Mouse (Mus musculus) G1E (cell line): ENCODE measurements around the gene Klhl21. TPM values are rescaled to one million over a fixed set of nuclear protein-coding genes. Genes with fewer than 3 reads are reported as not detected.

Source experiments
- ATAC-seq: 2 replicates; pipeline ENCODE4 v1.8.0; 2016; ENCODE audit warnings: mild to moderate bottlenecking; ENCODE audit not compliant: insufficient number of reproducible peaks, poor library complexity, low FRiP score, severe bottlenecking; ENCODE audit errors: extremely low read depth
- DNase-seq: peaks from one replicate; pipeline ENCODE4 v3.0.0; 2012; ENCODE audit warnings: low spot score
- H3K27me3 ChIP-seq: 2 replicates; pipeline ENCODE4 v1.6.1; 2012; ENCODE audit warnings: mild to moderate bottlenecking, low read length, inconsistent platforms; ENCODE audit not compliant: insufficient read depth
- H3K36me3 ChIP-seq: replicated peaks from 2 replicates; pipeline ENCODE3; 2012; ENCODE audit warnings: mild to moderate bottlenecking, inconsistent platforms
- H3K4me1 ChIP-seq: 2 replicates; pipeline ENCODE4 v1.6.1; 2012; ENCODE audit warnings: low read depth, low read length, inconsistent platforms, mixed read lengths; ENCODE audit not compliant: insufficient read depth
- H3K4me3 ChIP-seq: 2 replicates; pipeline ENCODE4 v1.5.1; 2012; ENCODE audit warnings: low read depth, mild to moderate bottlenecking, inconsistent platforms, low read length, moderate library complexity, mixed read lengths
- H3K9me3 ChIP-seq: replicated peaks from 2 replicates; pipeline ENCODE4 v1.6.1; 2012; ENCODE audit warnings: inconsistent platforms
- CTCF ChIP-seq: IDR thresholded peaks from 2 replicates; pipeline ENCODE4 v1.5.1; 2012; ENCODE audit warnings: low read depth, low read length, inconsistent platforms, mixed read lengths
- GATA1 ChIP-seq: IDR thresholded peaks from 2 replicates; pipeline ENCODE4 v1.6.1; 2012; ENCODE audit warnings: borderline replicate concordance, low read length, inconsistent platforms, mixed read lengths
- GATA2 ChIP-seq: IDR thresholded peaks from 2 replicates; pipeline ENCODE4 v1.6.1; 2012; ENCODE audit warnings: low read depth, low read length, inconsistent platforms, borderline replicate concordance
- POLR2AphosphoS5 ChIP-seq: IDR thresholded peaks from 2 replicates; pipeline ENCODE4 v1.6.1; 2012; ENCODE audit warnings: low read depth, low read length, inconsistent platforms; ENCODE audit not compliant: insufficient replicate concordance
- TAL1 ChIP-seq: conservative IDR thresholded peaks from 2 replicates; pipeline ENCODE4 v1.6.1; 2012; ENCODE audit warnings: low read depth, low read length, inconsistent platforms, mixed read lengths
- polyA plus RNA-seq: library from polyadenylated mRNA; stranded (reverse); fragments of >175 nt; gene quantifications from 2 replicates; pipeline ENCODE4 v1.2.3, GENCODE M21; 2012
- total RNA-seq, 2 experiments: library from RNA; stranded (forward) in 1 of 2; stranded (reverse) in 1 of 2; fragments of 200-1000 nt in 1 of 2; fragments of >200 nt in 1 of 2; fragmentation: Nextera tagmentation in 1 of 2; gene quantifications; 2 replicates each; pipeline ENCODE4 v1.2.3; 2014 to 2017

Klhl21 gene
- total and polyA plus RNA-seq, 3 experiments: 3.8 to 12.2 (median 4.1) TPM

GRCm38 (mm10) chr4:151994228-151995171 is 14.1 kb upstream of the Klhl21 start:
- no peaks in the 10 kb centered on the region for H3K9me3 ChIP-seq
- TF ChIP-seq GATA2 (0 out of 2 replicates have a peak, but pooled peaks have one; percentile 42), TAL1 (peak; percentile 74), CTCF (no peak), POLR2AphosphoS5 (no peak), GATA1 (no peak)
- peak; percentile 71 for DNase-seq
- H3K36me3 ChIP-seq: peaks cover 28% of the 10 kb centered on the region
- peaks cover 54% of the 10 kb centered on the region for H3K4me1 ChIP-seq
- ATAC-seq: peak; percentile 73
- H3K4me3 ChIP-seq: peak overlapping the region; percentile 87
- peaks cover 55% of the 10 kb centered on the region for H3K27me3 ChIP-seq

- ATAC-seq: no peak
- Histone ChIP-seq H3K36me3 (peaks cover 25% of the 10 kb centered on the region), H3K9me3 (no peaks in the 10 kb centered on the region), H3K27me3 (peaks cover 53% of the 10 kb centered on the region), H3K4me1 (peaks cover 63% of the 10 kb centered on the region), H3K4me3 (peak overlapping the region; percentile 87)
- DNase-seq: no peak
- TF ChIP-seq TAL1: no peak
These were observed 13.0 kb upstream of the Klhl21 start for GRCm38 (mm10) chr4:151995371-151996172.

GRCm38 (mm10) chr4:151996173-151996950 is 12.2 kb upstream of the Klhl21 start, which contains the start of gene Phf13:
Phf13 (minus strand) TSS chr4:151996258.
- peaks cover 49% of the 10 kb centered on the region for H3K27me3 ChIP-seq
- peak within 1 kb of the TSS; percentile 87 for H3K4me3 ChIP-seq
- TF ChIP-seq GATA1: no peak
- TF ChIP-seq TAL1: no peak
- no peak for TF ChIP-seq CTCF
- TF ChIP-seq GATA2: no peak
- no peak for TF ChIP-seq POLR2AphosphoS5
- peaks cover 66% of the 10 kb centered on the region for H3K4me1 ChIP-seq
- H3K9me3 ChIP-seq: no peaks in the 10 kb centered on the region
- peak; percentile 93 for DNase-seq
- H3K36me3 ChIP-seq: peaks cover 17% of the 10 kb centered on the region
- peak; percentile 88 for ATAC-seq

GRCm38 (mm10) chr4:151996951-151997222 is 11.7 kb upstream of the Klhl21 start:
- no peak for TF ChIP-seq GATA2
- TF ChIP-seq CTCF: no peak
- TF ChIP-seq TAL1: no peak
- TF ChIP-seq POLR2AphosphoS5: no peak
- TF ChIP-seq GATA1: no peak
- Histone ChIP-seq H3K9me3 (no peaks in the 10 kb centered on the region), H3K4me3 (peak overlapping the region; percentile 87), H3K4me1 (peaks cover 66% of the 10 kb centered on the region), H3K36me3 (peaks cover 12% of the 10 kb centered on the region), H3K27me3 (peaks cover 49% of the 10 kb centered on the region)
- DNase-seq: no peak
- no peak for ATAC-seq

GRCm38 (mm10) chr4:151997701-151998100 is 10.9 kb upstream of the Klhl21 start:
- no peak for TF ChIP-seq GATA1
- no peak for TF ChIP-seq POLR2AphosphoS5
- no peak for TF ChIP-seq TAL1
- Histone ChIP-seq H3K4me1 (peaks cover 59% of the 10 kb centered on the region), H3K4me3 (no peak overlapping the region; the same call in 1 of the 2 replicates), H3K9me3 (no peaks in the 10 kb centered on the region), H3K36me3 (peaks cover 4% of the 10 kb centered on the region), H3K27me3 (peaks cover 48% of the 10 kb centered on the region)
- DNase-seq (no peak), ATAC-seq (no peak)

- no peak for TF ChIP-seq CTCF
- TF ChIP-seq TAL1: no peak
- no peak for TF ChIP-seq GATA2
- no peak for TF ChIP-seq POLR2AphosphoS5
- TF ChIP-seq GATA1: no peak
- Histone ChIP-seq H3K4me3 (no peak overlapping the region), H3K27me3 (peaks cover 44% of the 10 kb centered on the region), H3K36me3 (no peaks in the 10 kb centered on the region), H3K9me3 (no peaks in the 10 kb centered on the region), H3K4me1 (peaks cover 44% of the 10 kb centered on the region)
- ATAC-seq (no peak), DNase-seq (no peak)
These were observed 9.1 kb upstream of the Klhl21 start for GRCm38 (mm10) chr4:151999481-151999880.
